Comparison of ENCODE assay signal across 16 mouse cellular contexts in genomic region chr11:21007222-21007621, GRCm38 (mm10).
"Had no signal": no experiment of that assay in that cellular context is flagged by ENCODE, and none has a peak within 500 bp of the region (broad histone marks: within the 10 kb centered on the region; RNA-seq: fewer than 3 reads in every experiment).

No protein-coding gene starts in this region.

- DNase-seq: gastrocnemius, postnatal 14 days; gastrocnemius, postnatal 36 days; heart, adult 18-20 months; heart, postnatal 14 days; heart, postnatal 36 days; kidney, adult 11 months; kidney, adult 2 months; kidney, adult 9 months; kidney, postnatal 14 days; kidney, postnatal 36 days; layer of hippocampus, adult 9-11 months; layer of hippocampus, postnatal 36 days; left cerebral cortex, postnatal 4 days had no signal

- ATAC-seq: hindbrain, postnatal 0 days; intestine, embryonic 16.5 days; liver, embryonic 12.5 days had no signal
